Mouse (Mus musculus) MEL (cell line): ENCODE measurements at regions not wholly inside any gene's neighbourhood (a gene's known extent, or its start where the extent isn't known, plus 50 kb on each side); places are given as distances from the start of the nearest gene placed in this dataset.

Experiments
- DNase-seq: peaks from one replicate; pipeline ENCODE4 v3.0.0; 2011; ENCODE audit warnings: low read depth, low spot score
- H3K27ac ChIP-seq: 2 replicates; pipeline ENCODE4 v1.5.1; 2012; ENCODE audit warnings: low read depth, mild to moderate bottlenecking, control low read depth, low read length, moderate library complexity; ENCODE audit not compliant: control insufficient read depth
- H3K27me3 ChIP-seq, 2 experiments: fragments of 150-350 bp in 1 of 2; sonication (generic) in 1 of 2; 2 replicates each; pipeline ENCODE4 v1.6.1; 2012; ENCODE audit warnings: low read length in 2 of 2, mild to moderate bottlenecking in 2 of 2, improper control_type of control experiment in 1 of 2, moderate library complexity in 1 of 2; ENCODE audit not compliant: insufficient read depth in 2 of 2, control insufficient read depth in 1 of 2
- H3K36me3 ChIP-seq, 2 experiments: 2 replicates each; pipeline ENCODE4 v1.6.1; 2012 to 2014; ENCODE audit warnings: low read length in 2 of 2, improper control_type of control experiment in 1 of 2, inconsistent platforms in 1 of 2, mild to moderate bottlenecking in 1 of 2; ENCODE audit not compliant: insufficient read depth in 2 of 2, control insufficient read depth in 1 of 2
- H3K4me1 ChIP-seq, 2 experiments: fragments of 150-350 bp in 1 of 2; sonication (generic) in 1 of 2; 2 replicates each; pipeline ENCODE4 v1.6.1; 2012; ENCODE audit warnings: low read length in 2 of 2, improper control_type of control experiment in 1 of 2, mild to moderate bottlenecking in 1 of 2; ENCODE audit not compliant: insufficient read depth in 2 of 2, control insufficient read depth in 1 of 2
- H3K4me3 ChIP-seq, 2 experiments: fragments of 150-350 bp in 1 of 2; sonication (generic) in 1 of 2; 2 replicates each; pipeline ENCODE4 v1.5.1; 2012; ENCODE audit warnings: low read depth in 2 of 2, low read length in 2 of 2, mild to moderate bottlenecking in 2 of 2, moderate library complexity in 2 of 2, control low read depth in 1 of 2, improper control_type of control experiment in 1 of 2; ENCODE audit not compliant: control insufficient read depth in 1 of 2, insufficient read depth in 1 of 2
- H3K79me2 ChIP-seq: 2 replicates; pipeline ENCODE4 v1.6.1; 2012; ENCODE audit warnings: mild to moderate bottlenecking, low read length, moderate library complexity; ENCODE audit not compliant: control insufficient read depth, poor library complexity, insufficient read depth
- H3K9ac ChIP-seq: 2 replicates; pipeline ENCODE4 v1.6.1; 2012; ENCODE audit warnings: low read depth, mild to moderate bottlenecking, control low read depth, low read length, moderate library complexity; ENCODE audit not compliant: control insufficient read depth, poor library complexity, severe bottlenecking
- H3K9me3 ChIP-seq: fragments of 150-350 bp; sonication (generic); replicated peaks from 2 replicates; pipeline ENCODE4 v1.6.1; 2012; ENCODE audit warnings: mild to moderate bottlenecking, low read length, improper control_type of control experiment, moderate library complexity; ENCODE audit not compliant: insufficient read depth
- BHLHE40 ChIP-seq: IDR thresholded peaks from 2 replicates; pipeline ENCODE4 v1.6.1; 2012; ENCODE audit warnings: low read depth, mild to moderate bottlenecking, inconsistent platforms, low read length, improper control_type of control experiment, borderline replicate concordance
- CHD1 ChIP-seq: IDR thresholded peaks from 2 replicates; pipeline ENCODE4 v1.6.1; 2012; ENCODE audit warnings: low read depth, mild to moderate bottlenecking, inconsistent platforms, low read length, improper control_type of control experiment
- CTCF ChIP-seq, 3 experiments: IDR thresholded peaks in 2 of 3; conservative IDR thresholded peaks in 1 of 3; 2 replicates each; pipeline ENCODE4 v1.5.1; 2011 to 2012; ENCODE audit warnings: low read length in 3 of 3, low read depth in 2 of 3, mild to moderate bottlenecking in 2 of 3, improper control_type of control experiment in 1 of 3, inconsistent platforms in 1 of 3, mixed read lengths in 1 of 3, moderate library complexity in 1 of 3; ENCODE audit not compliant: control insufficient read depth in 1 of 3, insufficient read depth in 1 of 3, poor library complexity in 1 of 3, severe bottlenecking in 1 of 3
- E2F4 ChIP-seq: IDR thresholded peaks from 2 replicates; pipeline ENCODE4 v1.6.1; 2011; ENCODE audit warnings: low read depth, low read length, improper control_type of control experiment, borderline replicate concordance
- ELF1 ChIP-seq: IDR thresholded peaks from 2 replicates; pipeline ENCODE4 v1.6.1; 2014; ENCODE audit warnings: low read depth, mild to moderate bottlenecking, inconsistent platforms, low read length, improper control_type of control experiment, moderate library complexity
- GATA1 ChIP-seq: IDR thresholded peaks from 2 replicates; pipeline ENCODE4 v1.6.1; 2011; ENCODE audit warnings: low read depth, low read length, improper control_type of control experiment
- HCFC1 ChIP-seq: IDR thresholded peaks from 2 replicates; pipeline ENCODE4 v1.6.1; 2012; ENCODE audit warnings: low read depth, mild to moderate bottlenecking, inconsistent platforms, low read length, improper control_type of control experiment, moderate library complexity
- JUND ChIP-seq: IDR thresholded peaks from 2 replicates; pipeline ENCODE4 v1.6.1; 2011; ENCODE audit warnings: low read depth, mild to moderate bottlenecking, improper control_type of control experiment, low read length
- MAFK ChIP-seq: IDR thresholded peaks from 2 replicates; pipeline ENCODE4 v1.6.1; 2011; ENCODE audit warnings: low read depth, mild to moderate bottlenecking, low read length, improper control_type of control experiment, borderline replicate concordance
- MEF2A ChIP-seq: IDR thresholded peaks from 2 replicates; pipeline ENCODE4 v1.6.1; 2014; ENCODE audit warnings: low read depth, mild to moderate bottlenecking, inconsistent platforms, low read length, improper control_type of control experiment; ENCODE audit not compliant: poor library complexity, insufficient replicate concordance, severe bottlenecking; ENCODE audit errors: extremely low read depth
- MXI1 ChIP-seq: IDR thresholded peaks from 2 replicates; pipeline ENCODE4 v1.6.1; 2011; ENCODE audit warnings: mild to moderate bottlenecking, low read depth, low read length, improper control_type of control experiment
- NELFE ChIP-seq: IDR thresholded peaks from 2 replicates; pipeline ENCODE4 v1.6.1; 2011; ENCODE audit warnings: low read depth, low read length, improper control_type of control experiment
- NRF1 ChIP-seq: IDR thresholded peaks from 2 replicates; pipeline ENCODE4 v1.6.1; 2014; ENCODE audit warnings: low read depth, mild to moderate bottlenecking, inconsistent platforms, low read length, improper control_type of control experiment, moderate library complexity; ENCODE audit not compliant: poor library complexity, insufficient read depth, severe bottlenecking
- POLR2A ChIP-seq, 2 experiments: IDR thresholded peaks; 2 replicates each; pipeline ENCODE4 v1.6.1; 2011 to 2012; ENCODE audit warnings: low read length in 2 of 2, mild to moderate bottlenecking in 2 of 2, control low read depth in 1 of 2, improper control_type of control experiment in 1 of 2, low read depth in 1 of 2, moderate library complexity in 1 of 2; ENCODE audit not compliant: control insufficient read depth in 1 of 2, insufficient read depth in 1 of 2, poor library complexity in 1 of 2
- POLR2AphosphoS2 ChIP-seq: IDR thresholded peaks from 2 replicates; pipeline ENCODE4 v1.6.1; 2011; ENCODE audit warnings: low read length, improper control_type of control experiment
- RAD21 ChIP-seq: IDR thresholded peaks from 2 replicates; pipeline ENCODE4 v1.6.1; 2011; ENCODE audit warnings: mild to moderate bottlenecking, low read depth, low read length, improper control_type of control experiment
- RCOR1 ChIP-seq: IDR thresholded peaks from 2 replicates; pipeline ENCODE4 v1.6.1; 2012; ENCODE audit warnings: low read depth, mild to moderate bottlenecking, inconsistent platforms, low read length, improper control_type of control experiment
- SMC3 ChIP-seq: IDR thresholded peaks from 2 replicates; pipeline ENCODE4 v1.6.1; 2011; ENCODE audit warnings: low read depth, low read length, improper control_type of control experiment
- UBTF ChIP-seq: IDR thresholded peaks from 2 replicates; pipeline ENCODE4 v1.6.1; 2012; ENCODE audit warnings: low read depth, mild to moderate bottlenecking, inconsistent platforms, low read length, improper control_type of control experiment, moderate library complexity, borderline replicate concordance; ENCODE audit not compliant: insufficient read depth
- USF2 ChIP-seq, 2 experiments: IDR thresholded peaks; 2 replicates each; pipeline ENCODE4 v1.6.1; 2011 to 2012; ENCODE audit warnings: improper control_type of control experiment in 2 of 2, low read length in 2 of 2, borderline replicate concordance in 1 of 2, inconsistent platforms in 1 of 2, low read depth in 1 of 2, mild to moderate bottlenecking in 1 of 2; ENCODE audit not compliant: insufficient read depth in 1 of 2
- ZC3H11A ChIP-seq: IDR thresholded peaks from 2 replicates; pipeline ENCODE4 v1.6.1; 2012; ENCODE audit warnings: low read depth, mild to moderate bottlenecking, inconsistent platforms, low read length, improper control_type of control experiment
- ZNF384 ChIP-seq: IDR thresholded peaks from 2 replicates; pipeline ENCODE4 v1.6.1; 2012; ENCODE audit warnings: low read depth, mild to moderate bottlenecking, inconsistent platforms, low read length, improper control_type of control experiment

GRCm38 (mm10) chr9:81073248-81073647, 560.4 kb downstream of the Htr1b start:
- Histone ChIP-seq H3K9me3 (no peaks in the 10 kb centered on the region), H3K27me3 (no peaks in the 10 kb centered on the region), H3K36me3 (no peaks in the 10 kb centered on the region), H3K9ac (no peak overlapping the region), H3K27ac (no peak overlapping the region), H3K4me1 (no peaks in the 10 kb centered on the region), H3K4me3 (no peak overlapping the region), H3K79me2 (no peaks in the 10 kb centered on the region)
- peak; percentile 4 for DNase-seq
- no peak for TF ChIP-seq BHLHE40
- no peak for TF ChIP-seq NRF1
- TF ChIP-seq MEF2A = no peak
- TF ChIP-seq MAFK = no peak
- TF ChIP-seq ELF1 = no peak
- TF ChIP-seq ZNF384 = no peak
- TF ChIP-seq USF2 (IDR thresholded peaks at IDR 0.05; ENCODE audit: borderline replicate concordance in 1 of 2, insufficient read depth in 1 of 2, low read depth in 1 of 2, low read length in 2 of 2) = no peak
- no peak for TF ChIP-seq POLR2A (IDR thresholded peaks at IDR 0.05; ENCODE audit: control insufficient read depth in 1 of 2, insufficient read depth in 1 of 2, low read depth in 1 of 2, low read length in 2 of 2, poor library complexity in 1 of 2)
- no peak for TF ChIP-seq JUND
- no peak for TF ChIP-seq ZC3H11A
- TF ChIP-seq RCOR1 = no peak
- TF ChIP-seq UBTF = no peak
- TF ChIP-seq HCFC1 = no peak
- TF ChIP-seq MXI1 = no peak

- Histone ChIP-seq H3K27ac (no peak overlapping the region), H3K79me2 (no peaks in the 10 kb centered on the region), H3K36me3 (no peaks in the 10 kb centered on the region), H3K27me3 (no peaks in the 10 kb centered on the region), H3K9ac (no peak overlapping the region), H3K9me3 (no peaks in the 10 kb centered on the region), H3K4me1 (no peaks in the 10 kb centered on the region), H3K4me3 (no peak overlapping the region)
- TF ChIP-seq SMC3 (peak; percentile 17; the same call in 1 of the 2 replicates), NELFE (no peak), RAD21 (peak; percentile 31), CTCF (IDR thresholded peaks at IDR 0.05 in 2 of 3, conservative IDR thresholded peaks at IDR 0.05 in 1 of 3; ENCODE audit: control insufficient read depth in 1 of 3, insufficient read depth in 1 of 3, low read depth in 2 of 3, low read length in 3 of 3, poor library complexity in 1 of 3, severe bottlenecking in 1 of 3) (peak in 1 of 3 experiments; percentile 16; a peak in 1 of 6 replicates), CHD1 (no peak), ZC3H11A (no peak), GATA1 (no peak), E2F4 (no peak), RCOR1 (no peak), POLR2AphosphoS2 (no peak)
- peak; percentile 7 for DNase-seq
Measured at GRCm38 (mm10) chr9:81042521-81042920, 577.2 kb upstream of the Impg1 start.
